Mouse (Mus musculus): Measurements from ENCODE around the gene Mreg. TPM values are rescaled to one million over a fixed set of nuclear protein-coding genes. Genes with fewer than 3 reads are reported as not detected.

The Mreg gene
- total and polyA plus RNA-seq, 2 experiments from 2014 or later: 2.3 to 2.4 TPM

DNA sequence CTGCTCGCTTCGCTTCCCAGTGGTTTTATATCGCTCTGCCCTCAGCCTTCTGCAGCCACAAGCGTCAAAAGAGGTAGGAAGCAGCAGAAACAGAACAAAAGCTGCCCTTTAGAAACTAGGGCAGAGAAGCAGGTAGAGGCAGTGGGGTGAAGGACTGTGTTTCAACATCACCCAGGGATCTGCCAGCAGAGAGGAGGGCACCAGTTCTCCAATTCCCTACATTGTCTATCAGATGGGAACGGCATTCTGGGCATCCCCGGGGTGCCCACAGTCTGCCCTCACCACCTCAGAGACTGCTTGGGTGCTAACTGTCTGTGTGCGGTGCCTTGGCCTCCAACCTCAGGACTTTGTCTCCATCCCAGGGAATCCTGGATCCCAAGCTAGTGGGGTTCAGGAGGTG is 32.2 kb downstream of the Mreg start:
- Histone ChIP-seq H3K4me1 (ENCODE audit: insufficient read depth, low read length) (no peaks in the 10 kb centered on the region), H3K36me3 (ENCODE audit: insufficient read depth, low read length) (no peaks in the 10 kb centered on the region), H3K9me3 (ENCODE audit: low read length) (no peaks in the 10 kb centered on the region), H3K9ac (replicated peaks; ENCODE audit: low read length, poor library complexity, severe bottlenecking) (no peak overlapping the region), H3K27me3 (ENCODE audit: insufficient read depth, low read length) (no peaks in the 10 kb centered on the region), H3K4me3 (ENCODE audit: low read depth, low read length) (no peak overlapping the region), H3K27ac (ENCODE audit: low read depth, low read length) (no peak overlapping the region), H3K4me2 (ENCODE audit: low read depth, low read length, poor library complexity, severe bottlenecking) (no peak overlapping the region)
- TF ChIP-seq CTCF (IDR thresholded peaks at IDR 0.05): no peak
- DNase-seq (ENCODE audit: low spot score) (no peak), ATAC-seq (ENCODE audit: low FRiP score) (no peak)
- WGBS: 86% methylated on average over 7 of the region's 7 CpGs

DNA sequence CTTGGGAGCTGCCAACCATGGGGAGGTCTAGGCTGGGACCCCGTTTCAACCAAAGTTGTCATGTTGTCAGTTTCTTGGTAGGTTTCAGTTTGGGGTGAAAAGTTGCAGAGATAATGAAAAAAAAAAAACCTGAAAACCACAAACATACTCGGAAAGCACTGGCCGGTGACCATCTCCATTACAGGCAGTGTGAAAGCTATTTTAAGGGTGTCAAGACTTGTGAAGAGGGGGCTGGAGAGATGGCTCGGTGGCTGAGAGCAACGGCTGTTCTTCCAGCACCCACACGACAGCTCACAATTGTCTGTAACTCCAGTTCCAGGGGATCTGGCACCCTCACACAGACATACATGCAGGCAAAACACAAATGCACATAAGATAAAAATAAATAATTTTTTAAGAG is 35.9 kb downstream of the Mreg start:
- 81% methylated on average over 6 of the region's 6 CpGs for WGBS

GRCm38 (mm10) chr1:72174183-72174582 is 37.9 kb downstream of the Mreg start:
- WGBS: 74% methylated on average over 7 of the region's 7 CpGs
- DNase-seq (ENCODE audit: low spot score): no peak

More for the DNA sequence above, 35.9 kb downstream of the Mreg start:
- no peaks in the 10 kb centered on the region for H3K4me1 ChIP-seq (ENCODE audit: insufficient read depth, low read length)
- H3K4me3 ChIP-seq (ENCODE audit: low read depth, low read length): no peak overlapping the region
- DNase-seq (ENCODE audit: low spot score) (no peak), ATAC-seq (ENCODE audit: low FRiP score) (no peak)
- no peaks in the 10 kb centered on the region for H3K36me3 ChIP-seq (ENCODE audit: insufficient read depth, low read length)
- no peaks in the 10 kb centered on the region for H3K27me3 ChIP-seq (ENCODE audit: insufficient read depth, low read length)
- no peak overlapping the region for H3K4me2 ChIP-seq (ENCODE audit: low read depth, low read length, poor library complexity, severe bottlenecking)
- H3K9ac ChIP-seq (replicated peaks; ENCODE audit: low read length, poor library complexity, severe bottlenecking): no peak overlapping the region
- no peak overlapping the region for H3K27ac ChIP-seq (ENCODE audit: low read depth, low read length)
- no peaks in the 10 kb centered on the region for H3K9me3 ChIP-seq (ENCODE audit: low read length)
- no peak for TF ChIP-seq CTCF (IDR thresholded peaks at IDR 0.05)

GRCm38 (mm10) chr1:72173402-72174051 is 38.6 kb downstream of the Mreg start:
- TF ChIP-seq CTCF (IDR thresholded peaks at IDR 0.05): no peak
- Histone ChIP-seq H3K27me3 (ENCODE audit: insufficient read depth, low read length) (no peaks in the 10 kb centered on the region), H3K36me3 (ENCODE audit: insufficient read depth, low read length) (no peaks in the 10 kb centered on the region), H3K4me2 (ENCODE audit: low read depth, low read length, poor library complexity, severe bottlenecking) (no peak overlapping the region), H3K4me1 (ENCODE audit: insufficient read depth, low read length) (no peaks in the 10 kb centered on the region), H3K9me3 (ENCODE audit: low read length) (no peaks in the 10 kb centered on the region), H3K4me3 (ENCODE audit: low read depth, low read length) (no peak overlapping the region), H3K9ac (replicated peaks; ENCODE audit: low read length, poor library complexity, severe bottlenecking) (no peak overlapping the region), H3K27ac (ENCODE audit: low read depth, low read length) (no peak overlapping the region)
- 87% methylated on average over 8 of the region's 8 CpGs for WGBS
- ATAC-seq (ENCODE audit: low FRiP score) (no peak), DNase-seq (ENCODE audit: low spot score) (no peak)

More at GRCm38 (mm10) chr1:72174183-72174582, 37.9 kb downstream of the Mreg start:
- TF ChIP-seq CTCF (IDR thresholded peaks at IDR 0.05): no peak
- H3K9ac ChIP-seq (replicated peaks; ENCODE audit: low read length, poor library complexity, severe bottlenecking): no peak overlapping the region
- no peak overlapping the region for H3K27ac ChIP-seq (ENCODE audit: low read depth, low read length)
- H3K4me1 ChIP-seq (ENCODE audit: insufficient read depth, low read length): no peaks in the 10 kb centered on the region
- H3K4me2 ChIP-seq (ENCODE audit: low read depth, low read length, poor library complexity, severe bottlenecking): no peak overlapping the region
- no peaks in the 10 kb centered on the region for H3K36me3 ChIP-seq (ENCODE audit: insufficient read depth, low read length)
- no peaks in the 10 kb centered on the region for H3K9me3 ChIP-seq (ENCODE audit: low read length)
- ATAC-seq (ENCODE audit: low FRiP score): no peak
- H3K4me3 ChIP-seq (ENCODE audit: low read depth, low read length): no peak overlapping the region
- no peaks in the 10 kb centered on the region for H3K27me3 ChIP-seq (ENCODE audit: insufficient read depth, low read length)

GRCm38 (mm10) chr1:72172788-72173187 is 39.3 kb downstream of the Mreg start:
- ATAC-seq (ENCODE audit: low FRiP score): no peak
- no peaks in the 10 kb centered on the region for H3K4me1 ChIP-seq (ENCODE audit: insufficient read depth, low read length)
- TF ChIP-seq CTCF (IDR thresholded peaks at IDR 0.05): no peak
- no peak overlapping the region for H3K27ac ChIP-seq (ENCODE audit: low read depth, low read length)
- no peak overlapping the region for H3K9ac ChIP-seq (replicated peaks; ENCODE audit: low read length, poor library complexity, severe bottlenecking)
- DNase-seq (ENCODE audit: low spot score): no peak
- no peaks in the 10 kb centered on the region for H3K27me3 ChIP-seq (ENCODE audit: insufficient read depth, low read length)
- 83% methylated on average over 8 of the region's 8 CpGs for WGBS
- H3K36me3 ChIP-seq (ENCODE audit: insufficient read depth, low read length): no peaks in the 10 kb centered on the region
- no peak overlapping the region for H3K4me3 ChIP-seq (ENCODE audit: low read depth, low read length)
- no peak overlapping the region for H3K4me2 ChIP-seq (ENCODE audit: low read depth, low read length, poor library complexity, severe bottlenecking)
- H3K9me3 ChIP-seq (ENCODE audit: low read length): no peaks in the 10 kb centered on the region

DNA sequence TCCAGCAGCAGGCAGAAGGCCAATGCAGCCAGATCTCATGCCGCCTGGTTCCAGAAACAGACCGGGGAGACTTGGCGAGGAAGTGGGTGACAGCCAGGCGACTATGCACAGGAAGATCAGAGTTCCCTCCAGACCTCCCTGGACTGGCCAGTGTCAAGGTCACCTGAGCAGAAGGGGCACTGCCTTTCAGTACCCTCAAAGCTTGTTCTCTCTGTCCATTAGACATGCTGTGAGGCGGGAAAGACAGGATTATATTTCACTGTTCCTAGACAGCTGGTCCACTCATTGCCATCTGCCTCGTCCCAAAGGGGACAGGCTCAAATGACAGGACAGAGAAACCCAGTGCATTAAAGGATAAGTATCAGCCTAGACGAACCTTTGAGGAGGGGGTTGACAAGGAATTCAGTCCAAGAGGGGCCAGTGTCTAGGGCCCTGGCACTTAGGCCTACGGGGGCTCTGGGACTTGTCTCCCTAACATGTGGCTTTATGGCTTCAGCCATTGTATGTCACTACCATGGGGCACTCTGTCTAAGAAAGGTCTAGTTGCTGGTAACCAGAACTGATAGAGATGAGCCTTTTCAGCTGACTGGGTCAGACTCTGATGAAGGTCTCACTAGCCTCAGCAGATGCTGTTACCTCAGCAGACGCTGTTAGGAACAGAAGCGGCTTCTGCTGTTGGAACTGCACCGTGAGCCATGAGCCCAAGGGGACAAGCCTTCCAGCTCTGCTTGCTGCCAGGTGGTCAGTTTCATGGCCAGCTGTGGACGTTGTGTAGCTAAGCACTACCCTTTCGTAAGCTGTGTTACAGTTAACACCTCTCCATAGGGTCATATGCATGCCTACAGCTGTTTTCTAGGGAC is 40.9 kb downstream of the Mreg start:
- H3K27ac ChIP-seq (ENCODE audit: low read depth, low read length): no peak overlapping the region
- no peaks in the 10 kb centered on the region for H3K36me3 ChIP-seq (ENCODE audit: insufficient read depth, low read length)
- no peak overlapping the region for H3K4me2 ChIP-seq (ENCODE audit: low read depth, low read length, poor library complexity, severe bottlenecking)
- no peaks in the 10 kb centered on the region for H3K9me3 ChIP-seq (ENCODE audit: low read length)
- H3K4me3 ChIP-seq (ENCODE audit: low read depth, low read length): no peak overlapping the region
- 74% methylated on average over 13 of the region's 13 CpGs for WGBS
- TF ChIP-seq CTCF (IDR thresholded peaks at IDR 0.05): no peak
- no peaks in the 10 kb centered on the region for H3K27me3 ChIP-seq (ENCODE audit: insufficient read depth, low read length)
- ATAC-seq (ENCODE audit: low FRiP score): no peak; the same call in 1 of the 2 replicates
- no peaks in the 10 kb centered on the region for H3K4me1 ChIP-seq (ENCODE audit: insufficient read depth, low read length)
- peak; percentile 56 for DNase-seq (ENCODE audit: low spot score)
- no peak overlapping the region for H3K9ac ChIP-seq (replicated peaks; ENCODE audit: low read length, poor library complexity, severe bottlenecking)

All from midbrain, postnatal 0 days (tissue).